Mouse (Mus musculus) mouse embryonic stem cell (cell line): ENCODE measurements at regions not wholly inside any gene's neighbourhood (a gene's known extent, or its start where the extent isn't known, plus 50 kb on each side); places are given as distances from the start of the nearest gene placed in this dataset.

Experiments
- in situ Hi-C, 2 experiments: fragments of 300-500 bp; cut with MboI; formaldehyde crosslinking; loops; 1 replicate in 1 of 2; 3 replicates in 1 of 2; pipeline ENCODE4 v1.14.3; 2019 to 2020; ENCODE audit warnings: low sequenced_read_pairs in 2 of 2, low pct_unique_long_range_greater_than_20kb in 1 of 2, mixed read lengths in 1 of 2; ENCODE audit not compliant: unreplicated experiment in 1 of 2

DNA sequence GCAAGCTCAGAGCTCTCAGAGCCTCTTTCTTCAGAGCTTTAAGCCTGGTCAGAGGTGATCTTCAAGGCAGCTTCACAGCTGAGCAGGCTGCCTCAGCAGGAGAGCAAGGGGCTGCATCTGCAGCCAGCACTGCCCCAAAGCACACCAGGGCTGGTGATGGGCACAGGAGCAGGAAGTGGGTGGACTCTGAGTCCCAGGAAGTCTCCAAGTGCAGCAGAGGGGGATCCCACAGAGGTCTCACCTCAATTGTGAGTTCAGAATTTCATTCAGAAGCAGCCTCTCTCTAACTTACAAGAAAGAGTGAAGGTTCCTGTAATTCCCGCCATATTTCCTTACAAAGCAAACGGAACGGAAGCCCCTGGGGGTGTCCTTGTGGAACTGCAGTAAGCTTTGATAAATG lies 202.6 kb upstream of the Amigo2 start:
- in situ Hi-C loops, result no loop called here

GRCm38 (mm10) chr15:97449001-97449400 lies 201.9 kb upstream of the Amigo2 start:
- in situ Hi-C loops, result no loop called here

GRCm38 (mm10) chr15:97448243-97448880 lies 201.3 kb upstream of the Amigo2 start:
- in situ Hi-C loops, result no loop called here

GRCm38 (mm10) chr15:97446181-97446580 lies 199.1 kb upstream of the Amigo2 start:
- in situ Hi-C loops, result no loop called here

- in situ Hi-C loops, result loop anchor here in 1 of 2 experiments (10.0 kb wide), 1 partner anchor 113 kb away; no protein-coding TSS in a partner anchor
Observed at GRCm38 (mm10) chr15:97438235-97438760, 191.2 kb upstream of the Amigo2 start.
